8 mouse cellular contexts compared by ENCODE assay signal in genomic region chr11:35769746-35770437, GRCm38 (mm10). TPM values are rescaled to one million over a fixed set of nuclear protein-coding genes. Genes with fewer than 3 reads are reported as not detected.
DNase-seq lines count a peak whose midpoint lies in the region; ATAC-seq and TF ChIP-seq lines count a peak whose summit lies in the region.

No protein-coding gene starts in this region.

- peak; percentile 48 for DNase-seq in ES-CJ7 (ENCODE audit: low read depth, low spot score)
- DNase-seq in adrenal gland, postnatal 25 days: peak; percentile 82
- peak; percentile 77 for DNase-seq in heart, adult 8-10 months (ENCODE audit: low spot score)
- peak; percentile 74 for DNase-seq in kidney, postnatal 0 days (ENCODE audit: low spot score)
- DNase-seq in liver, embryonic 14.5 days (ENCODE audit: low read depth in 3 of 3, low spot score in 3 of 3): peak; percentile 48 to 53 (median 48)
- DNase-seq in natural killer cell, adult 2 months (ENCODE audit: low spot score in 2 of 2): no peak

- H3K27me3 ChIP-seq in embryonic facial prominence, embryonic 15.5 days: no peaks in the 10 kb centered on the region
- H3K27me3 ChIP-seq in kidney, postnatal 0 days (ENCODE audit: insufficient read depth, low read length): no peaks in the 10 kb centered on the region
- H3K27me3 ChIP-seq in liver, embryonic 14.5 days (ENCODE audit: control insufficient read depth, insufficient read depth, low read length): no peaks in the 10 kb centered on the region
- no peaks in the 10 kb centered on the region for H3K27me3 ChIP-seq in neural tube, embryonic 14.5 days (ENCODE audit: control insufficient read depth, insufficient read depth, low read length)

- no peak for TF ChIP-seq EP300 in liver, embryonic 14.5 days (IDR thresholded peaks at IDR 0.05; ENCODE audit: low read depth)

- peak overlapping the region; percentile 94 for H3K4me3 ChIP-seq in embryonic facial prominence, embryonic 15.5 days (replicated peaks)
- peak overlapping the region; percentile 88 for H3K4me3 ChIP-seq in kidney, postnatal 0 days (replicated peaks; ENCODE audit: low read depth, low read length)
- peak overlapping the region; percentile 74 to 83 for H3K4me3 ChIP-seq in liver, embryonic 14.5 days (ENCODE audit: insufficient read depth in 1 of 2, low read depth in 2 of 2, low read length in 2 of 2)
- H3K4me3 ChIP-seq in neural tube, embryonic 14.5 days (ENCODE audit: low read depth, low read length): peak overlapping the region; percentile 93

- no peaks in the 10 kb centered on the region for H3K36me3 ChIP-seq in embryonic facial prominence, embryonic 15.5 days
- no peaks in the 10 kb centered on the region for H3K36me3 ChIP-seq in kidney, postnatal 0 days (ENCODE audit: insufficient read depth, low read length)
- no peaks in the 10 kb centered on the region for H3K36me3 ChIP-seq in liver, embryonic 14.5 days (replicated peaks; ENCODE audit: control insufficient read depth, insufficient read depth, low read depth)
- H3K36me3 ChIP-seq in neural tube, embryonic 14.5 days (ENCODE audit: control insufficient read depth, insufficient read depth, low read length): no peaks in the 10 kb centered on the region

- H3K4me2 ChIP-seq in embryonic facial prominence, embryonic 15.5 days (replicated peaks): peak overlapping the region; percentile 56
- peak overlapping the region; percentile 86 for H3K4me2 ChIP-seq in kidney, postnatal 0 days (ENCODE audit: low read length)
- peak overlapping the region; percentile 69 for H3K4me2 ChIP-seq in liver, embryonic 14.5 days (ENCODE audit: low read depth)
- peak overlapping the region; percentile 90 for H3K4me2 ChIP-seq in neural tube, embryonic 14.5 days (ENCODE audit: low read depth, low read length)

- no peaks in the 10 kb centered on the region for H3K9me3 ChIP-seq in embryonic facial prominence, embryonic 15.5 days (replicated peaks)
- H3K9me3 ChIP-seq in kidney, postnatal 0 days (replicated peaks; ENCODE audit: low read length): no peaks in the 10 kb centered on the region
- H3K9me3 ChIP-seq in liver, embryonic 14.5 days (ENCODE audit: control insufficient read depth, low read length): no peaks in the 10 kb centered on the region
- H3K9me3 ChIP-seq in neural tube, embryonic 14.5 days (ENCODE audit: control insufficient read depth, low read length): no peaks in the 10 kb centered on the region

- H3K9ac ChIP-seq in embryonic facial prominence, embryonic 15.5 days: peak overlapping the region; percentile 92
- H3K9ac ChIP-seq in kidney, postnatal 0 days (ENCODE audit: low read depth, low read length): peak overlapping the region; percentile 94
- H3K9ac ChIP-seq in liver, embryonic 14.5 days (replicated peaks): peak overlapping the region; percentile 82
- H3K9ac ChIP-seq in neural tube, embryonic 14.5 days (replicated peaks; ENCODE audit: low read depth, low read length): peak overlapping the region; percentile 96

- ATAC-seq in embryonic facial prominence, embryonic 15.5 days (ENCODE audit: insufficient number of reproducible peaks, low FRiP score, low TSS enrichment, low read depth): peak; percentile 90
- ATAC-seq in kidney, postnatal 0 days (replicated peaks; ENCODE audit: low FRiP score, low read depth): peak; percentile 92
- peak; percentile 93 for ATAC-seq in liver, embryonic 14.5 days (ENCODE audit: insufficient read depth)
- peak; percentile 83 for ATAC-seq in neural tube, embryonic 14.5 days (ENCODE audit: low read depth)

- WGBS in embryonic facial prominence, embryonic 15.5 days: under 1% methylated on average over 41 of the region's 41 CpGs
- under 1% methylated on average over 37 of the region's 41 CpGs for WGBS in kidney, postnatal 0 days
- 0% methylated on average over 41 of the region's 41 CpGs for WGBS in liver, embryonic 14.5 days (ENCODE audit: insufficient replicate concordance)
- WGBS in neural tube, embryonic 14.5 days: under 1% methylated on average over 29 of the region's 41 CpGs

- H3K4me1 ChIP-seq in embryonic facial prominence, embryonic 15.5 days: peaks cover 15% of the 10 kb centered on the region
- H3K4me1 ChIP-seq in kidney, postnatal 0 days (replicated peaks; ENCODE audit: insufficient read depth, low read length): peaks cover 8% of the 10 kb centered on the region; the same call in 1 of the 2 replicates
- H3K4me1 ChIP-seq in liver, embryonic 14.5 days (replicated peaks; ENCODE audit: control insufficient read depth in 2 of 2, insufficient read depth in 2 of 2, low read length in 1 of 2): peaks cover 0 to 18% of the 10 kb centered on the region in 2 experiments
- peaks cover 10% of the 10 kb centered on the region for H3K4me1 ChIP-seq in neural tube, embryonic 14.5 days (ENCODE audit: control insufficient read depth, insufficient read depth, low read length)

- no peak for TF ChIP-seq CTCF in kidney, postnatal 0 days (IDR thresholded peaks at IDR 0.05; ENCODE audit: low read depth)
- TF ChIP-seq CTCF in liver, embryonic 14.5 days (IDR thresholded peaks at IDR 0.05; ENCODE audit: low read depth): no peak

- peak overlapping the region; percentile 93 for H3K27ac ChIP-seq in embryonic facial prominence, embryonic 15.5 days (replicated peaks)
- H3K27ac ChIP-seq in kidney, postnatal 0 days: peak overlapping the region; percentile 95
- H3K27ac ChIP-seq in liver, embryonic 14.5 days: peak overlapping the region; percentile 63; the same call in 1 of the 2 replicates
- peak overlapping the region; percentile 94 for H3K27ac ChIP-seq in neural tube, embryonic 14.5 days (ENCODE audit: low read depth, low read length)

RNA-seq across cellular contexts. Expression of gene Pank3, which starts 0.6 kb away (rescaled TPM):
- 75.7 and 81.2 TPM in 2 replicates for total RNA-seq in adrenal gland, postnatal 25 days (2021)
- 13.1 and 14.5 TPM in 2 replicates for polyA plus RNA-seq in embryonic facial prominence, embryonic 15.5 days (2015; fragmentation: Nextera tagmentation; extraction: Ambion mirVana)
- 10 to 100 TPM; 15.8 to 18.8 (median 18.4) TPM for total RNA-seq in heart, adult 8-10 months (2022)
- polyA plus RNA-seq in kidney, postnatal 0 days (2015; fragmentation: Nextera tagmentation; extraction: Ambion mirVana): 12.8 and 13.3 TPM in 2 replicates
- 3.1 and 4.0 TPM in 2 replicates for polyA plus RNA-seq in liver, embryonic 14.5 days (2012; rRNA removed)
- polyA plus RNA-seq in liver, embryonic 14.5 days (2014; fragmentation: Nextera tagmentation; extraction: Ambion mirVana): 4.4 and 5.8 TPM in 2 replicates
- polyA plus RNA-seq in neural tube, embryonic 14.5 days (2014; fragmentation: Nextera tagmentation; extraction: Ambion mirVana): 36.9 and 42.2 TPM in 2 replicates

RNA-seq across cellular contexts. Expression of gene Fbll1, which starts 28.8 kb away (rescaled TPM):
- 0.21 TPM in 1 of 2 replicates, not detected in the other for total RNA-seq in adrenal gland, postnatal 25 days (2021)
- polyA plus RNA-seq in embryonic facial prominence, embryonic 15.5 days (2015; fragmentation: Nextera tagmentation; extraction: Ambion mirVana): 0.11 and 0.15 TPM in 2 replicates
- not detected for total RNA-seq in heart, adult 8-10 months (2022)
- not detected in 2 replicates for polyA plus RNA-seq in kidney, postnatal 0 days (2015; fragmentation: Nextera tagmentation; extraction: Ambion mirVana)
- polyA plus RNA-seq in liver, embryonic 14.5 days (2012; rRNA removed): 0.14 TPM in 1 of 2 replicates, not detected in the other
- polyA plus RNA-seq in liver, embryonic 14.5 days (2014; fragmentation: Nextera tagmentation; extraction: Ambion mirVana): not detected in 2 replicates
- polyA plus RNA-seq in neural tube, embryonic 14.5 days (2014; fragmentation: Nextera tagmentation; extraction: Ambion mirVana): 26.9 and 29.0 TPM in 2 replicates

Comparison
In these comparisons a context has a peak if more than half of its experiments do, and no peak if none do; other contexts are left out.
1. DNase-seq: peak in ES-CJ7 (single experiment), adrenal gland, postnatal 25 days (single experiment), heart, adult 8-10 months (single experiment), kidney, postnatal 0 days (single experiment) and liver, embryonic 14.5 days (3 of 3); none in natural killer cell, adult 2 months (0 of 2).
2. RNA of gene Fbll1, which starts 28.8 kb away (polyA plus RNA-seq): 26.9 to 29.0 TPM in neural tube, embryonic 14.5 days; 0.11 to 0.15 TPM in embryonic facial prominence, embryonic 15.5 days, not detected in kidney, postnatal 0 days and 0.14 TPM in liver, embryonic 14.5 days; every median in the first group is over 10 times any median in the second.
3. Peak in every context shown above with its lines, with median percentiles within 50 percentile points of each other: ATAC-seq, H3K27ac ChIP-seq, H3K4me2 ChIP-seq, H3K4me3 ChIP-seq and H3K9ac ChIP-seq.